Mouse (Mus musculus) intestine, embryonic 15.5 days (tissue): ENCODE measurements around the gene Gm39566. TPM values are rescaled to one million over a fixed set of nuclear protein-coding genes. Genes with fewer than 3 reads are reported as not detected.

Experiments
- ATAC-seq: fragments of 200-750 bp; cut with Nextera tagmentation; 2 replicates; pipeline ENCODE4 v1.8.0; 2017; ENCODE audit warnings: moderate TSS enrichment, moderate library complexity
- H3K27ac ChIP-seq: fragments of 300-500 bp; sonication (generic); 2 replicates; pipeline ENCODE4 v1.5.1; 2015; ENCODE audit warnings: mild to moderate bottlenecking, inconsistent platforms
- H3K27me3 ChIP-seq: fragments of 300-500 bp; sonication (generic); replicated peaks from 2 replicates; pipeline ENCODE4 v1.6.1; 2015; ENCODE audit warnings: inconsistent platforms
- H3K36me3 ChIP-seq: fragments of 300-500 bp; sonication (generic); 2 replicates; pipeline ENCODE4 v1.6.1; 2015; ENCODE audit warnings: inconsistent platforms
- H3K4me1 ChIP-seq: fragments of 300-500 bp; sonication (generic); replicated peaks from 2 replicates; pipeline ENCODE4 v1.6.1; 2015; ENCODE audit warnings: inconsistent platforms
- H3K4me2 ChIP-seq: fragments of 300-500 bp; sonication (generic); replicated peaks from 2 replicates; pipeline ENCODE4 v1.6.1; 2015; ENCODE audit warnings: mild to moderate bottlenecking, inconsistent platforms
- H3K4me3 ChIP-seq: fragments of 300-500 bp; sonication (generic); replicated peaks from 2 replicates; pipeline ENCODE4 v1.5.1; 2015; ENCODE audit warnings: inconsistent platforms
- H3K9ac ChIP-seq: fragments of 300-500 bp; sonication (generic); 2 replicates; pipeline ENCODE4 v1.6.1; 2015; ENCODE audit warnings: inconsistent platforms
- H3K9me3 ChIP-seq: fragments of 300-500 bp; sonication (generic); 2 replicates; pipeline ENCODE4 v1.6.1; 2016; ENCODE audit warnings: inconsistent platforms
- WGBS: fragments of 180-500 bp; shearing (Covaris S2); methylation state at CpG from one replicate; pipeline ENCODE4 v1.1.7; 2015; 5-methylcytosine and 5-hydroxymethylcytosine counted together
- polyA plus RNA-seq: library from polyadenylated mRNA; unstranded; fragments of >200 nt; fragmentation: Nextera tagmentation; extraction: Ambion mirVana; gene quantifications from 2 replicates; pipeline ENCODE4 v1.2.1, GENCODE M21; 2015

The Gm39566 gene
- polyA plus RNA-seq, 1 experiment from 2014 or later, result not detected

DNA sequence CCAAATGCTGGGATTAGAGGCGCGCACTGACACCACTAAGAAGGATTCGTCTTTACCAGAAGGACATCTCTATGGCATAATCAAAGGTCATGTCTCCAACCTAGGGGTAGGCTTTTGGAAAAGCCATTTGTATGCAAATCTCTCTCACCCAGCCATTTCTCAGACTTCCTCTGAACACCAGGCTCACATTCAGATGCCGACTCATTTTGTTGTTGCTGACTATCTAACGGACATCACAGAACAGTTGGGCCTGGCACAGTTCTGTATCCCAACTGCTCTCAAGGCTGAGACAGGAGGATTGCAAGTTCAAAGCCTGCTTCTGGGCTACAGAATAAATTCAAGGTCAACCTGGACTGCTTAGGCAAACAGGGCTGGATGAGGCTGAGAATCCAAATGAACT is 27.8 kb downstream of the Gm39566 start:
- no peak for ATAC-seq
- WGBS, result 88% methylated on average over 5 of the region's 5 CpGs
- H3K9me3 ChIP-seq, result no peaks in the 10 kb centered on the region
- H3K4me3 ChIP-seq, result no peak overlapping the region
- no peaks in the 10 kb centered on the region for H3K27me3 ChIP-seq
- no peaks in the 10 kb centered on the region for H3K36me3 ChIP-seq
- no peak overlapping the region for H3K27ac ChIP-seq
- no peak overlapping the region for H3K9ac ChIP-seq
- no peak overlapping the region for H3K4me2 ChIP-seq
- H3K4me1 ChIP-seq, result no peaks in the 10 kb centered on the region; the same call in 1 of the 2 replicates

DNA sequence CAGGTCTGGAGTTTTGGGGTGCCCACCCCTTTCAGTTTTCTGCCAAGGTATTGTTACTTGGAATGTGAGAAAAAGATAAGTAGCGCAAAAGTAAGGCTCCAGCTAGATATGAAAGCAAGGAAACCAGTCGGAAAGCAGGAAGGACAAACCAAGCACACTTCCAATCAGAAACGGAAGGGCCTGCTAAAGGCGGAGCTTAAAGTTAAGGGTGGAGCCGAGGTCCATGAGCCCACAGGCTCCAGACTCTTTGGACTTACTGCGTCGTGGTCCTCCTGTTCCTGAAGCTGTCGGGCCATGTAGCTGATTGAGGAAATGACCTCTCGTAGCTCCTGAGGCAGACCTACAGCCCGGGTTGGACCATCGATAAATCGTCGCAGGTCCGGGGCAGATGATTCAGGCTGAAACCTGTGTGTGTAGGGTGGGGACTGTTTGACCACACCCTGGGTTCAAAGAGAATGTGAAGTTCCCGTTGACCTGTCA is 30.3 kb downstream of the Gm39566 start:
- H3K27ac ChIP-seq, result no peak overlapping the region; the same call in 1 of the 2 replicates
- H3K4me2 ChIP-seq, result peak overlapping the region; percentile 52
- no peaks in the 10 kb centered on the region for H3K27me3 ChIP-seq
- 31% methylated on average over 15 of the region's 15 CpGs for WGBS
- peak; percentile 89 for ATAC-seq
- H3K36me3 ChIP-seq, result no peaks in the 10 kb centered on the region
- H3K4me1 ChIP-seq, result no peaks in the 10 kb centered on the region; the same call in 1 of the 2 replicates
- H3K9me3 ChIP-seq, result no peaks in the 10 kb centered on the region
- H3K9ac ChIP-seq, result no peak overlapping the region
- H3K4me3 ChIP-seq, result peak overlapping the region; percentile 11; the same call in 1 of the 2 replicates

- 32% methylated on average over 4 of the region's 4 CpGs for WGBS
- no peaks in the 10 kb centered on the region for H3K27me3 ChIP-seq
- H3K27ac ChIP-seq, result no peak overlapping the region
- no peaks in the 10 kb centered on the region for H3K9me3 ChIP-seq
- H3K36me3 ChIP-seq, result no peaks in the 10 kb centered on the region
- no peak overlapping the region for H3K4me3 ChIP-seq
- H3K4me2 ChIP-seq, result no peak overlapping the region
- ATAC-seq, result no peak
- no peak overlapping the region for H3K9ac ChIP-seq
- no peaks in the 10 kb centered on the region; the same call in 1 of the 2 replicates for H3K4me1 ChIP-seq
Observed at GRCm38 (mm10) chr11:69781828-69782227, 33.3 kb downstream of the Gm39566 start.

GRCm38 (mm10) chr11:69778985-69779384 is 36.1 kb downstream of the Gm39566 start:
- H3K27me3 ChIP-seq, result no peaks in the 10 kb centered on the region
- no peaks in the 10 kb centered on the region for H3K4me1 ChIP-seq
- H3K9me3 ChIP-seq, result no peaks in the 10 kb centered on the region
- no peak for ATAC-seq
- H3K36me3 ChIP-seq, result no peaks in the 10 kb centered on the region
- H3K4me3 ChIP-seq, result no peak overlapping the region
- no peak overlapping the region for H3K27ac ChIP-seq
- no peak overlapping the region for H3K4me2 ChIP-seq
- H3K9ac ChIP-seq, result no peak overlapping the region
- 50% methylated on average over 7 of the region's 7 CpGs for WGBS

- no peaks in the 10 kb centered on the region for H3K4me1 ChIP-seq
- no peaks in the 10 kb centered on the region for H3K36me3 ChIP-seq
- no peak overlapping the region for H3K4me3 ChIP-seq
- no peaks in the 10 kb centered on the region for H3K27me3 ChIP-seq
- H3K4me2 ChIP-seq, result no peak overlapping the region
- WGBS, result 70% methylated on average over 23 of the region's 23 CpGs
- H3K9ac ChIP-seq, result no peak overlapping the region
- H3K27ac ChIP-seq, result no peak overlapping the region
- no peak for ATAC-seq
- no peaks in the 10 kb centered on the region for H3K9me3 ChIP-seq
Observed at GRCm38 (mm10) chr11:69778258-69778982, 36.7 kb downstream of the Gm39566 start.

DNA sequence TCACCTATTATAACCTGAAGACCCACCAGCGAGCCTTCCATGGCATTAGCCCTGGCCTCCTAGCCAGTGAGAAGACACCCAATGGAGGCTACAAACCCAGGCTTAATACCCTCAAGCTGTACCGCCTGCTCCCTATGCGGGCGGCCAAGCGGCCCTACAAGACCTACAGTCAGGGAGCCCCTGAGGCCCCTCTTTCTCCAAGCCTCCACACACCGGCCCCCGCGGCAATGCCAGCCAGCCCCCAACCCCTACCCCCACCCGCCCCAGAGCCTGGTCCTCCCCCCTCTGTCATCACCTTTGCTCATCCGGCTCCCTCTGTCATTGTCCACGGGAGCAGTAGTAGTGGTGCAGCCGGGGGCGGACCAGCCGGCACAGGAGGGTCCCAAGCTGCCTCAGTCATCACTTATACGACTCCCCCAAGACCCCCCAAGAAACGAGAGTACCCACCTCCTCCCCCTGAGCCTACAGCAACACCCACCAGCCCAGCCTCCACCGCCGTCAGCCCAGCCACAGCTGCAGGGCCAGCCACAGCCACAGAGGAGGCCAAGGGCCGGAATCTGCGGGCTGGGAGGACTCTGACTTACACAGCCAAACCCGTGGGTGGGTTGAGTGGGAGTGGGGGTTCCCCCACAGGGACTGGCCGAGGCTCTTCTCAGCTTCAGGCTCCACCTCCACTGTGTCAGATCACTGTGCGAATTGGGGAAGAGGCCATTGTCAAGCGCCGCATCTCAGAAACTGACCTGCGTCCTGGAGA is 37.4 kb downstream of the Gm39566 start:
- H3K27me3 ChIP-seq, result no peaks in the 10 kb centered on the region
- 68% methylated on average over 26 of the region's 26 CpGs for WGBS
- H3K9me3 ChIP-seq, result no peaks in the 10 kb centered on the region
- H3K36me3 ChIP-seq, result no peaks in the 10 kb centered on the region
- H3K4me2 ChIP-seq, result no peak overlapping the region
- H3K9ac ChIP-seq, result no peak overlapping the region
- no peak overlapping the region for H3K4me3 ChIP-seq
- no peaks in the 10 kb centered on the region for H3K4me1 ChIP-seq
- no peak for ATAC-seq
- H3K27ac ChIP-seq, result no peak overlapping the region

DNA sequence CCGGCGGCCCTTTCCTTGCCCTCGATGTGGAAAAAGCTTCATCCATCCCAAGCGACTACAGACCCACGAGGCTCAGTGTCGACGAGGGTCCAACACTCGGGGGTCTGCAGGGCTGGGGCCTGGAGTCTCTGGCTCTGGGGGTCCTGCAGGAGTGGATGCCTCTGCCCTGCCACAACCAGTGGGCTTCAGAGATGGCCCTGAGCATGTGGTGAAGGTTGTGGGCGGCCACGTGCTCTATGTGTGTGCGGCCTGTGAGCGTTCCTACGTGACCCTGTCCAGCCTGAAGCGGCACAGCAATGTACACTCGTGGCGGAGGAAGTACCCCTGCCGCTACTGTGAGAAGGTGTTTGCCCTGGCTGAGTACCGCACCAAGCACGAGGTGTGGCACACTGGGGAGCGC is 38.6 kb downstream of the Gm39566 start:
- Histone ChIP-seq H3K4me3 (no peak overlapping the region), H3K4me2 (no peak overlapping the region), H3K27ac (no peak overlapping the region), H3K27me3 (no peaks in the 10 kb centered on the region), H3K9ac (no peak overlapping the region), H3K36me3 (no peaks in the 10 kb centered on the region), H3K4me1 (no peaks in the 10 kb centered on the region), H3K9me3 (no peaks in the 10 kb centered on the region)
- no peak for ATAC-seq
- 80% methylated on average over 20 of the region's 20 CpGs for WGBS

GRCm38 (mm10) chr11:69775716-69776115 is 39.4 kb downstream of the Gm39566 start:
- no peaks in the 10 kb centered on the region for H3K27me3 ChIP-seq
- no peak overlapping the region for H3K9ac ChIP-seq
- ATAC-seq, result no peak
- 68% methylated on average over 10 of the region's 10 CpGs for WGBS
- H3K4me1 ChIP-seq, result no peaks in the 10 kb centered on the region
- no peak overlapping the region for H3K27ac ChIP-seq
- H3K9me3 ChIP-seq, result no peaks in the 10 kb centered on the region
- no peak overlapping the region for H3K4me3 ChIP-seq
- H3K4me2 ChIP-seq, result no peak overlapping the region
- H3K36me3 ChIP-seq, result no peaks in the 10 kb centered on the region

DNA sequence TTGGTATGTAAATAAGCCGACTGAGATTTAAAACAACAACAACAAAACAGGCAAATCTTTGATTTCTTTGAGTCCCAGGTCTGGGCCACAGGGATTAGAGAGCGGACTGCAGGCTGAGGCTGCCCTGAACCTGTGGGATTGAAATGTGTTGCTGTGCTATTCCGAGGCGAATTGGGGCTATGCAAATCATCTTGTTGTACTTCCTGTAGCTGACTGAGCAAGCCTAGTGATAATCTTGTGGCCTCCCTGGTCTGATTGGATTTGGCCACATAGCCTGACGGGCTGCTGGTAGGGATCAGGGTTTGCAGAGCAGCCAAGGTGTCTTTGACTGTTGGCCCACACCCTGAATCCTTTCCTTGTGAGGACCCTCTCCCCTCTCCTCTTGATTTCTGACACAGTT is 40.1 kb downstream of the Gm39566 start:
- Histone ChIP-seq H3K4me3 (no peak overlapping the region), H3K9me3 (no peaks in the 10 kb centered on the region), H3K4me2 (no peak overlapping the region), H3K27me3 (no peaks in the 10 kb centered on the region), H3K36me3 (no peaks in the 10 kb centered on the region), H3K27ac (no peak overlapping the region), H3K4me1 (no peaks in the 10 kb centered on the region), H3K9ac (no peak overlapping the region)
- WGBS, result 65% methylated on average over 5 of the region's 5 CpGs
- ATAC-seq, result no peak

- Histone ChIP-seq H3K9ac (no peak overlapping the region; the same call in 1 of the 2 replicates), H3K4me2 (peak overlapping the region; percentile 81), H3K9me3 (no peaks in the 10 kb centered on the region), H3K4me1 (peaks cover 21% of the 10 kb centered on the region), H3K4me3 (no peak overlapping the region), H3K36me3 (no peaks in the 10 kb centered on the region), H3K27ac (no peak overlapping the region), H3K27me3 (no peaks in the 10 kb centered on the region)
- ATAC-seq, result no peak
- 51% methylated on average over 4 of the region's 4 CpGs for WGBS
Observed at GRCm38 (mm10) chr11:69767625-69767909, 47.5 kb downstream of the Gm39566 start.

- no peaks in the 10 kb centered on the region for H3K36me3 ChIP-seq
- no peaks in the 10 kb centered on the region for H3K27me3 ChIP-seq
- H3K4me2 ChIP-seq, result peak overlapping the region; percentile 81
- H3K4me1 ChIP-seq, result peaks cover 21% of the 10 kb centered on the region
- WGBS, result 61% methylated on average over 13 of the region's 13 CpGs
- no peak for ATAC-seq
- H3K9ac ChIP-seq, result peak overlapping the region; percentile 93; the same call in 1 of the 2 replicates
- peak overlapping the region; percentile 90; the same call in 1 of the 2 replicates for H3K27ac ChIP-seq
- no peaks in the 10 kb centered on the region for H3K9me3 ChIP-seq
- peak overlapping the region; percentile 95 for H3K4me3 ChIP-seq
Observed at GRCm38 (mm10) chr11:69766872-69767624, 48.0 kb downstream of the Gm39566 start.

GRCm38 (mm10) chr11:69766126-69766609 is 48.9 kb downstream of the Gm39566 start:
- peak overlapping the region; percentile 90 for H3K27ac ChIP-seq
- WGBS, result 0% methylated on average over 37 of the region's 37 CpGs
- H3K9ac ChIP-seq, result peak overlapping the region; percentile 93
- no peaks in the 10 kb centered on the region for H3K27me3 ChIP-seq
- H3K4me3 ChIP-seq, result peak overlapping the region; percentile 95
- peaks cover 21% of the 10 kb centered on the region for H3K4me1 ChIP-seq
- peak overlapping the region; percentile 81 for H3K4me2 ChIP-seq
- H3K36me3 ChIP-seq, result no peaks in the 10 kb centered on the region
- ATAC-seq, result peak; percentile 88
- H3K9me3 ChIP-seq, result no peaks in the 10 kb centered on the region
